Mouse (Mus musculus) lung, adult 2 months (tissue): ENCODE data around the gene Camta1.

Experiments
- CTCF ChIP-seq: fragments of 200-500 bp; IDR thresholded peaks from 2 replicates; pipeline ENCODE4 v1.5.1; 2011; ENCODE audit warnings: mild to moderate bottlenecking, low read length, control low read depth; ENCODE audit not compliant: insufficient read depth
- POLR2A ChIP-seq: fragments of 200-500 bp; IDR thresholded peaks from 2 replicates; pipeline ENCODE4 v1.6.1; 2011; ENCODE audit warnings: low read depth, mild to moderate bottlenecking, control low read depth, low read length, borderline replicate concordance; ENCODE audit errors: extremely low read depth

DNA sequence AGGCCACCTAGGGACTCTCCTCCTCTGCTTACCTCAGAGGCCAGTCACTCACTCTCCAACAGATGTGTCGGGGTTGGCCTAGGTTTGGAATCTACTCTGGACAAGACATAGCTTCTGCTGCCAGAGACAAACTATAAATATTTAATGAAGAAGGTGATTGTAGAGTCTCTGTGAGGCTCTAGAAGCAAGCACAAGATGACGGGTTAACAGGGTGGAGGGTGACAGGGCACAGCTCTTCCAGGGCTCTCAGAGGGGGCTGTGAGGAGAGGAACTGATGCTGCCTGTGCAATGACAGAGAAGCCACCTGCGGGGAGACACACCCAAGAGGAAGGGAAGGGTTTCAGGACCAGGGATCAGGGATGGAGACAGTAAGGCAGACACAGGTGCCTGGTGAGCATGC lies 682.0 kb downstream of the Camta1 start:
- no peak for TF ChIP-seq POLR2A
- no peak for TF ChIP-seq CTCF
